Mouse (Mus musculus): ENCODE results near the gene Adgrf3.
A peak's percentile ranks its signal among the peaks of the same experiment; 100 is the strongest.

The Adgrf3 gene

DNA sequence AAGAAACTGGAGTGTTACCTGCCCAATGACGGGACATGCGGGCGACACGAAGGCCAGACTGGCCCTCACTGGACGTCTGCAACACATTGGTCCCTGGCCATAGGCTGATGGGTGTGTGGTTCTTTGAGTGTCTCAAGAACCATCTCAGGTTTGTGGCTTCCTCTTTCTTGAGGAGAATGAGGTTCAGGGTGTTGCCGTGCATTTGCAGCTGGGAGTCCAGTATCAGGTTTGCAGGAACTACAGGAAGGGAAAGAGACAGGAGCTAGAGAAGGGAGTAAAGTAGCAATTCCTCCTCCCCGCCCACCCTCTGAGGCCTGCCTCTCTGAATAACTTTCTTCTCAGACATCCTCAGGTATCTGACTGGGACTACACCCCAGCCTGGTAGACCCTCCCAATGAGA is 3.3 kb downstream of the Adgrf3 start:
- no peak for DNase-seq (ENCODE audit: low spot score in 2 of 2)

DNA sequence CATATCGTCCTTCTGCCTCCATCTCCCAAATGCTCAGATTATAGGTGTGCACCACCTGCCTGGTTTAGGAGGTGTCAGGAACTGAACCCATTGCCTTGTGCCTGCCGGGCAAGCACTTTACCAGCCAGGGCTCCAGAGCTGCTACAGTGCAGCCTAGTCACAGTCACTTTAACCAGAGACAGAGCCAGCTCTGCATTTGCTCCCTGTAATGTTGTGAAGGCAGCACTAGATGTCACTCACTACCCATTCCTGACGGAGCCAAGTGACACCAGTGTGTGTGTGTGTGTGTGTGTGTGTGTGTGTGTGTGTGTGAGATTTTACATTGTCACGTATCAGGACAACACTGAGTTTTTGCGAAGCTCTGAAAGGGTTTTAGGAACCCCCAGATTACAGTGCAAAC is 4.0 kb downstream of the Adgrf3 start:
- DNase-seq (ENCODE audit: low spot score in 2 of 2): peak in 1 of 2 experiments; percentile 47

DNA sequence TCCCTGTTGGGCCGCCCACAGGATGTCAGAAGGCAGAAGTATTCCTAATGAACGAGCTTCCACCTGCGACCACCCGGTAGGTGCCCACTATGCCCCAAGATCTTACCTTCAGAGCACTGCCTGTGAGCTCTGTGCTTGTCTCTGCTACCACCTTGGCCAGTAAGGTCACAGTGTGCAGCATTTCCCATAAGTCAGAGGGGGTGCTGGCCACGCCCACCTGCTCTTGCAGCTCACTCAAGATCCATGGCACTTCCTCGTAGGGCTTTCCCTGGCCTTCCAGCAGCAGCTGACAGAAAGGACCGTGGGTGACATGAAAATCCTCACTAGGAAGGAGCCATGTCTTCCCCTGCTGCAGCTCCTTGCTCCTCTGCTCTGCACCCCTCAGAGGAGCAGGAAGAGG is 7.3 kb downstream of the Adgrf3 start:
- no peak for DNase-seq (ENCODE audit: low spot score in 2 of 2)

- no peak for DNase-seq (ENCODE audit: low spot score in 2 of 2)
Measured at GRCm38 (mm10) chr5:30195340-30195739, 10.2 kb downstream of the Adgrf3 start.

- no peak for DNase-seq (ENCODE audit: low spot score in 2 of 2)
Measured at GRCm38 (mm10) chr5:30192452-30192851, 13.1 kb downstream of the Adgrf3 start.

DNA sequence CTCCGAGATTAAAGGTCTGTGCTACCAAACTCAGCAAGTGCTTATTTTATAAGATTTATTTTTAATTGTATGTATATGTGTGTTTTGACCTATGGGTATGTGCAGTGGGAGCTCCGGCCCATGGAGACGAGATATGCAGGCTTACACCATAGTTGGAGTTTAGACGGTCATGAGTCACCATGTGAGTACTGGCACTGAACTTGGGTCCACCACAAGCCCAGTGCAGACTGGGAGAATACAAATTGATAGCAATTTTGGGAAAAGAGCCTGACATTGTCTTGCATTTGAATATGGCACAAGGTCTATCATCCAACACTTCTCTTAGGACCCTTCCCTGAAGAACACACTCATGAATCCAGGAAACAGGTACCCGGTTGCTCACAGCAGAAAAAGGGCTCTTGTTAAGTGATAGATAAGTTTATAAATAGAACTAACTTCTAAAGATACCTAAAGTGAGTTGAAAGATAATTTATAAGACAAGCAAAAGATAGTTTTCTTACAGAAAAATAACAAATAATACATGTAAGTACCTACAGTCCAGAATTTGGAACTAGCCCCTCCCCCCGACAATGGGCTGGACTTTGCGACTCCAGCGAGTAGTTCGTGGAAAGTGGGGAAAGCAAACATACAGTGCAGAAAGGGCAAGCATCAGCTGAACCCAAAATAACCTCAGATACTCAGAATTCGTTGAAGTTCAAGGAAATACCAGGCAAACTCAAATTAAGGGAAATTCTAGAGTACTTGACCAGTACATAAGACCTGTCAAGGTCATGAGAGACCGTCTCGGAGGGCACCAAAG is 17.6 kb downstream of the Adgrf3 start:
- DNase-seq (ENCODE audit: low spot score in 2 of 2): no peak

- no peak for DNase-seq (ENCODE audit: low spot score in 2 of 2)
Measured at GRCm38 (mm10) chr5:30175811-30176210, 29.7 kb downstream of the Adgrf3 start.

GRCm38 (mm10) chr5:30172931-30173692 is 32.4 kb downstream of the Adgrf3 start:
- DNase-seq (ENCODE audit: low spot score in 2 of 2): no peak

- DNase-seq (ENCODE audit: low spot score in 2 of 2): no peak
Measured at GRCm38 (mm10) chr5:30172115-30172514, 33.4 kb downstream of the Adgrf3 start.

- DNase-seq (ENCODE audit: low spot score in 2 of 2): no peak
Measured at GRCm38 (mm10) chr5:30170303-30170940, 35.1 kb downstream of the Adgrf3 start.

- no peak for DNase-seq (ENCODE audit: low spot score in 2 of 2)
Measured at GRCm38 (mm10) chr5:30165234-30165946, 40.1 kb downstream of the Adgrf3 start.

DNA sequence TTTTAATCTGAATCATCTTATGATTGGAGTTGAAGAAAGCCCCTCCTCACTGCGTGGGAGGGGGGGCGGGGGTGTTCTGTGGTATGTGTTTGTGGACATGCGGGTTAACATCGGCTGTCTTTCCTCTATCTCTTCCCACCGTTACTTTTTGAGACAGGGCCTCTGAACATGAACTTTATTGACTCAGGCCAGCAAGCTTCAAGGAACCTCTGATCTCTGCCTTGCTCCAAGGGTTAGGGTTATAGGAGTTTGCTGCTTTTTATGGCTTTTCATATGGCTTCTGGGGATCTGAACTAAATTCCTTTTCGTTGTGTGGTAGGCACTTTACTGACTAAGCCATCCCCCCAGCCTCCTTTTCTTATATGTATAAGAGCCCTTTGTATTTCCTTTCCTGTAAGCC is 43.2 kb downstream of the Adgrf3 start:
- no peak for DNase-seq (ENCODE audit: low spot score in 2 of 2)

DNA sequence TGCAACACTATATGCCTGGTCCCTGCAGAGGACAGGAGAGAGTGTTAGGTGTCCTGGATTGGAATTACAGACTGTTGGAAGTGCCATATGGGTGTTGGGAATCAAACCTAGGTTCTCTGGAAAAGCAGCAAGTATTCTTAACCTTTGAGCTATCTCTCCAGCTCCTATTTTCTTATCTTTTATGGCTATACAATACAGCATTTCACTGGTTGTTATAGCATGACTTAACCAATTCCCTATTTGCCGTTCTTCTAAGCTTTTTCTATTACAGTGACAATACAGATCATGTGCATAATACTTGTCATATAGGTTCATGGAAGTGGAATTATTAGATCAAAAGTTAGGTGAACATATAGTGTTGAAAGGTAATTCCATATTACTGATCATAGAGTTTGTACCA is 43.7 kb downstream of the Adgrf3 start:
- DNase-seq (ENCODE audit: low spot score in 2 of 2): no peak

DNA sequence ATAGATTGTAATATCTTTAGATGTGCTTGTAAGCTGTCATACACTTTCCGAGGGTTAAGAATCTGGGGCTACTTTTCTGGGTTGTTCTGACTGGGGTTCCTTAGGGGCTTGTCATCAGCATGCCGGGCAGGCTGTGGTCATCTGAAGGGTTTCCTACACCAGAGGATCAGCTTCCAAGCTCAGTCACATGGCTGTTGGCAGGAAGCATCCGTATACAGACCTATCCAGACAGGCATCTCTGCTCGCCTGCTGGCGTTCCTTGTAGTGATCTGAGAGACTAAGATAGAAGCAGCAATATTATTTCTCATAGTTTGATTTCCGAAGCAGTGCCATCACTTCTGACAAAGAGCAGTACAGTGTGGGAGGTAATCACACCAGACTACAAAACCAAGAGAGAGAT is 45.9 kb downstream of the Adgrf3 start:
- DNase-seq (ENCODE audit: low spot score in 2 of 2): no peak

DNA sequence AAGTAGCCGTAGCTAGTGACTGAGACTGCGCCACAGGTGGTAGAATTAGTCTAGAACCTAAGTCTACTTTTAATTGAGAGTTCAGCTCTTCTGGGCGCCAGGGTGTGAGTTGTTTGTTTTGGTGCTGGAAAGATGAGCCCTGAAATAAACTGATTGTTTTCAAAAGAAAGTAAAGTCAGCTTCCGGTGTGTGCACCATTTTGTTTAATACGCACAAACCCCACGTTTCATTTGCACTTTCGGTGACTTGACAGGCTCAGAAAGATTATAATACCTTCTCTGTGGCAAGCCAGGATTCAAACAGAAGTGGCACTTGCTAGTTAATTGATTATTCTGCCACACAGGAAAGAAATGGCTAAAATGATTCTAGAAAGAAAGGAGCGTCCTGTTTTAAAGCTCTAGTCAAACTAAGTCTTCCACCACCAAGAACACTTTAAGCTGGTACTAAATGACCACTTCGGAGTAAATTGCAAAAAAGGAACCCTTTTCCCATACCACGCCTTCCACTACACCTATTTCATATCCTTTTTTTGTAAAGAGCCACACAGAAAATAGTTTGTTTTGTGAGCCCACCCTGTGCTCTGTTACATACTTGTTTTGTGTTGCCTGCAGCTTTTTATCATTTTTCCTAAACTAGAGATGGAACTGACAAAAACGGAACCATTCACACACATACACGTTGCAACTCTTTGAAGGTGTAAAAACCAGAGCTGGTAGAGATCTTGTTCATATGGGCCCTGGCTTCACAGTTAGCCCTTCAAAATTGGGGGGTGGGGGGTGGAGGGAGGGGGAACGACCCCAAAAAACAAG is 49.5 kb downstream of the Adgrf3 start:
- DNase-seq (ENCODE audit: low spot score in 2 of 2): no peak

DNA sequence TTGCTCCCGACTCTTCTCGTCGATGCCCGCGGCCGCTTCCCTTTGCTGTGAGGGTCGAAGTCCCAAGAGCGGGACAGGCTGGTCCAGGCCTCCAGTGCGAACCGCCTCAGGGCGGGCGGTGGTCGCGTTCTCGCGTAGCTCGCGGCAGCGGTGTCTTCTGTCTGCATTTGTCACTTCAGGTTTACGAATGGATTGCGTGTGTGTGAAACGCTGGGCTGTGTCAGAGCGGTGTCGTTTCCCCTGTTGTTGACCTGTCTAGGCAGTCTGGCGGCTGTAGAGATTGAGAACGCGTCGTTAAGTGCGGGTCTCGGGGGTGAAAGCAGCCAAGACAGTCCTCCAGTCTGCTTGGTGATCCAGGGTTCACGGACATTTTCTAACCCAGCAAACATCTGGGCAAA is 50.1 kb downstream of the Adgrf3 start:
- no peak for DNase-seq (ENCODE audit: low spot score in 2 of 2)

- peak; percentile 73 to 90 for DNase-seq (ENCODE audit: low spot score in 2 of 2)
Measured at GRCm38 (mm10) chr5:30154474-30155394, 50.8 kb downstream of the Adgrf3 start, which contains the start of the genes Hadha and Hadhb. Gene Hadha, minus strand, starts transcription at chr5:30155162. Gene Hadhb, plus strand, starts transcription at chr5:30155248.

- DNase-seq (ENCODE audit: low spot score in 2 of 2): peak in 1 of 2 experiments; percentile 5
Measured at GRCm38 (mm10) chr5:30154013-30154412, 51.5 kb downstream of the Adgrf3 start.

GRCm38 (mm10) chr5:30153222-30153621 is 52.3 kb downstream of the Adgrf3 start:
- DNase-seq (ENCODE audit: low spot score in 2 of 2): no peak

- no peak for DNase-seq (ENCODE audit: low spot score in 2 of 2)
Measured at GRCm38 (mm10) chr5:30152413-30152812, 53.1 kb downstream of the Adgrf3 start.

All from cerebellum, postnatal 4 days (tissue).